Mouse (Mus musculus) lung, postnatal 0 days (tissue): ENCODE data around the gene Ptprs. TPM values are rescaled to one million over a fixed set of nuclear protein-coding genes. Genes with fewer than 3 reads are reported as not detected.

Source experiments
- ATAC-seq: fragments of 200-750 bp; cut with Nextera tagmentation; 2 replicates; pipeline ENCODE4 v1.8.0; 2017; ENCODE audit warnings: moderate library complexity
- DNase-seq: peaks from one replicate; pipeline ENCODE4 v3.0.0-alpha.2; 2016; ENCODE audit warnings: low spot score
- H3K27ac ChIP-seq: fragments of 300-500 bp; sonication (generic); 2 replicates; pipeline ENCODE4 v1.5.1; 2014; ENCODE audit warnings: antibody characterized with exemption, mild to moderate bottlenecking, low read length, mixed read lengths
- H3K27me3 ChIP-seq: fragments of 300-500 bp; sonication (generic); replicated peaks from 2 replicates; pipeline ENCODE4 v1.6.1; 2014; ENCODE audit warnings: low read length, mixed read lengths; ENCODE audit not compliant: insufficient read depth
- H3K36me3 ChIP-seq: fragments of 300-500 bp; sonication (generic); 2 replicates; pipeline ENCODE4 v1.6.1; 2014; ENCODE audit warnings: low read length, mixed read lengths; ENCODE audit not compliant: insufficient read depth
- H3K4me1 ChIP-seq: fragments of 300-500 bp; sonication (generic); 2 replicates; pipeline ENCODE4 v1.6.1; 2014; ENCODE audit warnings: antibody characterized with exemption, low read depth, low read length, mixed read lengths; ENCODE audit not compliant: insufficient read depth
- H3K4me2 ChIP-seq: fragments of 300-500 bp; sonication (generic); replicated peaks from 2 replicates; pipeline ENCODE4 v1.6.1; 2014; ENCODE audit warnings: low read depth, mild to moderate bottlenecking, low read length, moderate library complexity, mixed read lengths
- H3K4me3 ChIP-seq: fragments of 300-500 bp; sonication (generic); 2 replicates; pipeline ENCODE4 v1.5.1; 2014; ENCODE audit warnings: low read depth, low read length
- H3K9ac ChIP-seq: fragments of 300-500 bp; sonication (generic); replicated peaks from 2 replicates; pipeline ENCODE4 v1.6.1; 2014; ENCODE audit warnings: low read depth, mild to moderate bottlenecking
- H3K9me3 ChIP-seq: fragments of 300-500 bp; sonication (generic); 2 replicates; pipeline ENCODE4 v1.6.1; 2016; ENCODE audit warnings: low read length, mixed read lengths
- CTCF ChIP-seq: IDR thresholded peaks from 2 replicates; pipeline ENCODE4 v1.5.1; 2016; ENCODE audit warnings: antibody characterized with exemption, mild to moderate bottlenecking
- EP300 ChIP-seq: IDR thresholded peaks from 2 replicates; pipeline ENCODE4 v1.6.1; 2016; ENCODE audit warnings: antibody characterized with exemption, mild to moderate bottlenecking, control low read depth
- WGBS: fragments of 180-500 bp; shearing (Covaris S2); extraction: QIAGEN DNeasy Blood & Tissue Kit; methylation state at CpG from one replicate; pipeline ENCODE4 v1.1.7; 2014; 5-methylcytosine and 5-hydroxymethylcytosine counted together
- polyA plus RNA-seq: library from polyadenylated mRNA; unstranded; fragments of >200 nt; fragmentation: Nextera tagmentation; extraction: Ambion mirVana; gene quantifications from 2 replicates; pipeline ENCODE4 v1.2.1, GENCODE M21; 2015

The Ptprs gene
- polyA plus RNA-seq, 1 experiment from 2014 or later = 25.6 TPM

DNA sequence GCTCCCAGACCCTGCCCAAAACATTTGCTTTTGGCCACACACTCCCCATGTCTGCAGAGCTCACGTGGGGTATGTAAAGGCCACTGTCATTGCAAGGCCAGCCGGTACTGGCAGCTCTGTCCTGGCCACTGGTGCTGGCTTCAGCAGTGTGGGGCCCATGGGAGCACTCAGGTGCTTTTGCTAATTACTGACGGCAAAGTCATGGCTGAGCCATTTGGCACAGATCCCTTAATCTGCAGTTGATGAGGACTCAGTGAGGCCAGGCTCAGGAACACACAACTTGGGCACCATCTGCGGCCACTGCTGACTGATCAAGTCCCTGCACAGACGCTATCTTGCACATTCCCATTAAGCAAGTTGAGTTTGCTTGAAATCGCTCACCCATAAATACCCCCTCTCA lies 91.4 kb downstream of the Ptprs start:
- Histone ChIP-seq H3K36me3 (peaks cover 33% of the 10 kb centered on the region), H3K27ac (no peak overlapping the region), H3K4me1 (no peaks in the 10 kb centered on the region), H3K27me3 (no peaks in the 10 kb centered on the region), H3K4me2 (no peak overlapping the region), H3K9ac (no peak overlapping the region), H3K9me3 (no peaks in the 10 kb centered on the region), H3K4me3 (no peak overlapping the region)
- TF ChIP-seq EP300 (no peak), CTCF (no peak)
- 90% methylated on average over 6 of the region's 6 CpGs for WGBS
- DNase-seq (no peak), ATAC-seq (no peak)

DNA sequence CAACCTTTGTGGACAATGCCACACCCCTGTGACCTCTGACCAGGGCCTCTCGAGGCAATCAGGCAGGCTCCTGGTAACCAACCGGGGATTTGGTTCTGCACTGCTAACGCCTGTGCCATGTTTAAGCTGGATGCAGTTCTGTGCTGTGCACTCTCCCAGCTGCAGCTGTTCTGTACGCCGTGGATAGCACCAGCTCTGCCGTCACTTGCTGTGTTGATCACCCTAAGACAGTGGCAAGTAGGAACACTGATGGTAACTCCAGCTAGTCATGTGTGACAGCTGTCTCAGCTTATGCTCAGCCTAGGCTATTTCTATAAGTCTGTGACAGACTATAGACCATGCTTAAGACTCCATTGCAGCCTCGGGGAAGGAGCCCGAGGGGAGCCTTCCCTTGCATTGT lies 93.3 kb downstream of the Ptprs start:
- WGBS = 74% methylated on average over 8 of the region's 8 CpGs
- Histone ChIP-seq H3K9me3 (no peaks in the 10 kb centered on the region), H3K27ac (no peak overlapping the region), H3K4me1 (no peaks in the 10 kb centered on the region), H3K9ac (no peak overlapping the region), H3K4me3 (no peak overlapping the region), H3K36me3 (peaks cover 17% of the 10 kb centered on the region), H3K27me3 (no peaks in the 10 kb centered on the region), H3K4me2 (no peak overlapping the region)
- TF ChIP-seq CTCF (no peak), EP300 (no peak)
- DNase-seq (no peak), ATAC-seq (no peak)

DNA sequence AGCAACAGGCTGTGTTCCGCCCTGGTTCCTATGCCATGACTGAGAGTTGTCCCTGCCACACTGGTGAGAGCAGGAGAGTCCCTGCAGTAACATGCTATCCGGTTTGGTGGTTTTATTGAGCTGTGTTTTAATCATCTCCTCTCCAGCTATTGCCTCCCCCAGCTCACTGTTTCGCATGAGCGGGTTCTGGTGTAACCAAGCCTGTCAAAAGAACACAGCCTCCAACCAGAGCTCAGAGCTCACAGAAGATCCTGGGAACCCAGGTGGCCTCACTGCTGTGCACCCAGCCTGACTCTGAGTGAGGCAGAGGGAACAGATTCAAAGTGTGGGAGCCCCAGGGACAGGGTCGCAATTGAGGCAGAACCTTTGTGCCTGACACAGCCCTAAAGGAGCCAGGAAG lies 95.1 kb downstream of the Ptprs start:
- no peak for TF ChIP-seq CTCF
- TF ChIP-seq EP300 = no peak
- DNase-seq = no peak
- no peak for ATAC-seq
- H3K4me1 ChIP-seq = no peaks in the 10 kb centered on the region
- no peak overlapping the region for H3K4me2 ChIP-seq
- no peak overlapping the region for H3K9ac ChIP-seq
- no peaks in the 10 kb centered on the region for H3K27me3 ChIP-seq
- no peak overlapping the region for H3K27ac ChIP-seq
- 95% methylated on average over 5 of the region's 5 CpGs for WGBS
- H3K9me3 ChIP-seq = no peaks in the 10 kb centered on the region
- peaks cover 29% of the 10 kb centered on the region for H3K36me3 ChIP-seq
- no peak overlapping the region for H3K4me3 ChIP-seq

DNA sequence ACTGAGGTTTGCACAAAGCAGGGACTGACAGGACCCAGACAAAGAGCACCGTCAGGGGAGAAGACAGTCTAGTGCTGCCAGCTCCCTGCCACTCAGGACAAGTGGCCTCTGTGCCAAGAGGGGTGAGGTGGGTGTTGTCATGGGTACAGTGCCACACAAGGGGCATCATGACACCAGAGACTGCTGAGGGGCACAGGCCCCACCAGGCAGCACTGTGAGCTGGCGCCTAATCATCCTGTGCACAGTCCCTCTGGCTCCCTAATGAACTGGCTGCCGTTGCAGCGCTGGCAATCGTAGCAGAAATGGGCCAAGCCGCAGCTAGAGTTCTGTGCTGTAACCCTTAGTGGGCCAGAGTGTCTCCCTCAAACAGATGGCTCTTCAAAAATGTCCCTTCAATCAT lies 96.0 kb downstream of the Ptprs start:
- Histone ChIP-seq H3K27ac (no peak overlapping the region), H3K36me3 (peaks cover 29% of the 10 kb centered on the region)

DNA sequence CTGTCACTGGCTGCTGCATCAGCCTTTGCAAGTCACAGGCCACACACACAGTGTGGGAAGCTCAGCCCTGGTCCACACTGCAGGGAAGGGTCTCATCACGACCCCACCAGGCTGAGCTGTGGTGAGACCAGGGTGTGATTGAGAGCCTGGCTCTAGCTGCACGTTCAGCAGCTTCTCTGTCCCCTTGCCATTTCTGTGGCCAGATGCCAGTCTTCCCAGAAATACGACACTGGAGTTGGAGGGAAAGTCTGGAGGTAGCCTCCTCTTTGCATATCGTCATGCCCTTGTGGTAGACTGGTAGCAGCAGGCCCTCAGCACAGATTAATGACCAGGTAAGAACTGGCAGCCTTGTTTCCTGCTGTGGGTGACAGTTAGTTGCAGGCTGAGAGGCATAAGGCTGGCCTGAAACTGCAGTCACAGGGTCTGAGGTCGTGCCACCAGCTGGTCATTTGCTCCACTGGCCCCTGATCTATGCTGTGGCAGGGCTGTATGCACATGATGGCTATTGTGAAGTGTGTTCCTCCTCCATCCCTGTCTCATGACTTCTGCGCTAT lies 96.9 kb downstream of the Ptprs start:
- TF ChIP-seq EP300 (no peak), CTCF (no peak)
- Histone ChIP-seq H3K27ac (no peak overlapping the region), H3K9ac (no peak overlapping the region), H3K27me3 (no peaks in the 10 kb centered on the region), H3K4me3 (no peak overlapping the region), H3K4me2 (no peak overlapping the region), H3K4me1 (no peaks in the 10 kb centered on the region), H3K36me3 (peaks cover 28% of the 10 kb centered on the region), H3K9me3 (no peaks in the 10 kb centered on the region)
- 67% methylated on average over 6 of the region's 6 CpGs for WGBS
- no peak for ATAC-seq
- no peak for DNase-seq

More for the DNA sequence above, 96.0 kb downstream of the Ptprs start:
- 69% methylated on average over 6 of the region's 6 CpGs for WGBS
- H3K9ac ChIP-seq = no peak overlapping the region
- no peaks in the 10 kb centered on the region for H3K4me1 ChIP-seq
- ATAC-seq = no peak
- TF ChIP-seq EP300 (no peak), CTCF (no peak)
- H3K4me2 ChIP-seq = no peak overlapping the region
- H3K9me3 ChIP-seq = no peaks in the 10 kb centered on the region
- DNase-seq = no peak
- H3K4me3 ChIP-seq = no peak overlapping the region
- H3K27me3 ChIP-seq = no peaks in the 10 kb centered on the region

DNA sequence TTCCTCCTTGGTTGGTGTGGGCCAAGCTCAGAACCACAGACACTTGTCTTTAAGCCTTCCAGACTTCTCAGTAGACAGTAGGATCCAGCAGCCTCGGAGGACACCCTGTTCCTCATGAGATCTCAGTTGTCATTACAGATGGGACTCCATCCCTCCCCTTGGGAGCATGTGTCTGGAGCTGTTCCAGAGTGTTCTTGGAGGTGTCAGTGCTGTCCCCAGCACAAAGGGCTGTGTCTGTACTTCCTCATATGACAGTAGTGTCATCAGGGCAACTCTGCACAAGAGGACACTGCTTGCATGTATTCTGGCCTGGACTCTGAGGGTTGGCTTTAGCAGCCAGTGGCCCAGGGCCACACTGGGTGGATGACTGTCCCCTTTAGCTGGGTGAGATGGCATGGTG lies 101.4 kb downstream of the Ptprs start:
- Histone ChIP-seq H3K9ac (no peak overlapping the region), H3K4me2 (no peak overlapping the region), H3K4me1 (no peaks in the 10 kb centered on the region), H3K4me3 (no peak overlapping the region), H3K9me3 (no peaks in the 10 kb centered on the region), H3K27ac (no peak overlapping the region), H3K36me3 (peaks cover 18% of the 10 kb centered on the region), H3K27me3 (no peaks in the 10 kb centered on the region)
- 70% methylated on average over 1 of the region's 1 CpGs for WGBS
- DNase-seq = peak; percentile 21
- TF ChIP-seq EP300 (no peak), CTCF (no peak)
- ATAC-seq = peak; percentile 56
